Mouse (Mus musculus): Measurements from ENCODE around the gene Klk11.
A peak's percentile ranks its signal among the peaks of the same experiment; 100 is the strongest.

The Klk11 gene

DNA sequence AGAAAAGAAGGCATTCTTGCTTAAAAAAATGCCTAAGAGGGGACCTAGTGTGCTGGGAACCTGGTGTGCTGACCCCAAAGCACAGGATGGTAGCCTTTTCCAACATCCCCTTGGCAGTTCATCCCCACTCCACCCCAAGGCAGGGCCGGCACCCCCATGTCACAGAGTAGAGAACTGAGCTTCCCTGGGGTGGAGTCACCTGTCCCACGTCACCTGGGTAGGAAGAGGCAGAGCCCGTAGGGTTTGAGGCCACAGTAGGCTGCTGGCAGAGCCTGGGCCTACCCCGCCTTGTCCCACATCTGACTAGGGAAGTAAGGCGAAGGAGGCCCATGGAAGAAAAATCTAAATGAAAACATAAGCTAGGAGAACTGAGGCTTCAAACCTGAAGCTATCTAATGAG is at the start of gene Klk11:
Gene Klk11 (plus strand): TSS at position 241 of the 400 bp plus-strand sequence.
- DNase-seq (ENCODE audit: low spot score): no peak

DNA sequence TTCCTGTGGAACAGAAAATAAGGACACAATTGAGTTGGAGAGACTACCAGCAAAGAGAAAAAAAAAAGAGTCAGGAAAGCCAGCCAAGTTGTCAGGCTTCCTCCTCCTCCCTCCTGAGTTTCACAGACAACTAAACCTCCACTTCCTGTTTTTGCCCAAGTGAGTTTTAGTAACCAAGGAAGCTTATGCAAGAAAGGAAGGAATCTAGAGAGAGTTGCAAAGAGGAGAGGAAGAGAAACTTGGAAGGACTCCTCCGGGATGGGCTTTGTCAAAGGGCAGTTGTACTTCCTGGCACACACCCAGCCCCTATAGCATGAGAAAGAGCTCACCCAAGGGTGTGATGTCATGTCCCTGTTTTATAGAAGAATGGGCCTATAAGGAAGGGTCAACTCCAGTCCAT is 26.6 kb upstream of the Klk11 start:
- no peak for DNase-seq (ENCODE audit: low spot score)

DNA sequence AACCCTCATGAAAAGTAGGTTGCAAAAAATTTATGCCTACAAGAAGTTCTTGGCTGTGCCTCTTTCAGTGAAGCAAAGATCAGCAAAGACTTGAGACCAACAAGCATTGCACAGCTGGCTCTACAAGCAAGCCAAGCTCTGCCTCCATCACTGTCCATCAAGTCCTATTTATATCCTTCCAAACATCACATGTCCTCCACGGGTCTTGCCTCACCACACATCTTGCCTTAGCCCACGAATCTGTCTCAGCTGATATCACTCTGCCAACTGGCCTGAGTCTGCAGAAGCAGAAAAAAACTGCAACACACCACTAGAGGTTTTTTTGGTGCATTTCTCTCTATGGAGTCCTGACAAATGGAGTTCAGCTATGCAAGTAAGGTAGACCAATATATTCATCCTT is 21.6 kb upstream of the Klk11 start:
- no peak for DNase-seq (ENCODE audit: low spot score)

DNA sequence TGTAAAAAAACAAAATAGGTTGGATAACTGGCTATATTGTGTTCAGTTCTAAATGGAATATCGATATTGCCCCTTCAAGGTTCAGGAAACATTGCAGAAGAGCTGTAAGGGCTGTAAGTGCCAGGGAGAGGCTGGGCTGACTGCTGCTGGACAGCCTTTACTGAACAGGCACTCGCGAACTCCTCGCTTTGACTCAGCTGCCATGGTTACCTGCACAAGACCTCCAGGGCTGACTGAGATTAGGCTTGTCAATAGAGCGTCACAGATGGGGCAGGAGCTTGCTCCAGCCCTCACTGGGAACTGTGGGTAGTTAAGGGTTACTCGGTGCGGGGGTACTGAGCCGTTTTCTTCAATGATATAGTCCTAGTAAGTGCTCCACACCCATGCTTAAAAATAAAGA is 7.9 kb upstream of the Klk11 start:
- no peak for DNase-seq (ENCODE audit: low spot score)

DNA sequence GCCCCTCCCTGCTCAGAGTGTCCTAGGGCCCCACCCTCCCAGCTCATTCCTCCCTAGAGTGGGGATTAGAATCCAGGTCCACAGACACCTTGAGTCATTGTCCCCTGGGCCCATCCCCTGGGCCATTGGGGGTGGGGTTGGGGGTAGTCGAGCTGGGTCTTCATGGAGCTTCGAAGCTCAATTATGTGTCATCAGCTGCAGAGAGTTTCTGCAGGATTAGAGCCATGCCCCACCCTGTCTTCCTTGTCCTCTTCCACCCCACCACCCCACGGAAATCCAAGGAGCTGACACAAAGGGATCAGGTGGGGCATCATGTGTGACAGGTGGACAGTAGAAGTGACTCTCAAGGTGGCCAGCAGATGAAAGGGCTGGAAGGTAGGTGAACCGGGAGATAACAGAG is 5.8 kb upstream of the Klk11 start, which contains the start of gene Klk12:
Gene Klk12 (plus strand): TSS at position 301 of the 400 bp plus-strand sequence.
- no peak for DNase-seq (ENCODE audit: low spot score)

DNA sequence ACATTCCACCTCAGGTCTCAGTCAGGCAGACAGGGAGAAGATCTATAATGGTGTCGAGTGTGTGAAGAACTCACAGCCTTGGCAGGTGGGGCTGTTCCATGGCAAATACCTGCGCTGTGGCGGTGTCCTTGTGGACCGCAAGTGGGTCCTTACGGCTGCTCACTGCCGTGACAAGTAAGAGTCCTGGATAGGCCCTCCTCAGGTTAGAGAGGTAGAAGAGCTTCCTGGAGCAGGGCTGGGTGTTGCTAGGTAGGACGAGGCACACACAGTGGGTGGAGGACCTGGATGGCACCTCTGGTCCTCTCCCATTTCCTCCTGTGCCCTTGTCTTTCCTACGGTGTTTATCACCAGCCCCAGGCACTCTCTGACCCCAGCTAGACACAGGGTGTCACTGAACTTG is 4.8 kb upstream of the Klk11 start:
- DNase-seq (ENCODE audit: low spot score): no peak

DNA sequence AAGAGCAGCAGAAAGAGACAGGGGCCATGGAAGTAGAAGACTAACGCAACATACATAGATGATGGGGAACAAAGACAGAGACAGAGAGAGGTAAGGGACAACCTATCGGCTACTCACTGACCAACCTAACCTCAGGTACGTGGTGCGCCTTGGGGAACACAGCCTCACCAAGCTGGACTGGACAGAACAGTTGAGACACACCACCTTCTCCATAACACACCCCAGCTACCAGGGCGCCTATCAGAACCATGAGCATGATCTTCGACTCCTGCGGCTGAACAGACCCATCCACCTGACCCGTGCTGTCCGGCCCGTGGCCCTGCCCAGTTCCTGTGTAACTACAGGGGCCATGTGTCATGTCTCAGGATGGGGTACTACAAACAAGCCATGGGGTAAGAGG is 3.7 kb upstream of the Klk11 start:
- no peak for DNase-seq (ENCODE audit: low spot score)

DNA sequence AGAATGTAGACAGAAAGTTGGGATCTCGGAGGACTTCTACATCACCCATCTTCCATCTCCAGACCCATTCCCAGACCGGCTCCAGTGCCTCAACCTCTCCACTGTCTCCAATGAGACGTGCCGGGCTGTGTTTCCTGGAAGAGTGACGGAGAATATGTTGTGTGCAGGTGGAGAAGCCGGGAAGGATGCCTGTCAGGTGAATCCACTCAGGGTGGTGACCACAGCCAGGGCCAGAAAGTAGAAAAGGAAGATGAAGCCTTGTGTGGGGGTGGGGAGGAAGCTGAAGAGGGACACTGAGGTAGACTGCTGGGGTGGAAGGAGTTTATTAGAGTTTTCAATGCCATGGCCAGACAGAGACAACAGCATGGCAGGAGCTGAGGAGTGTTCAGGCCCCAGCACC is 2.5 kb upstream of the Klk11 start:
- no peak for DNase-seq (ENCODE audit: low spot score)

DNA sequence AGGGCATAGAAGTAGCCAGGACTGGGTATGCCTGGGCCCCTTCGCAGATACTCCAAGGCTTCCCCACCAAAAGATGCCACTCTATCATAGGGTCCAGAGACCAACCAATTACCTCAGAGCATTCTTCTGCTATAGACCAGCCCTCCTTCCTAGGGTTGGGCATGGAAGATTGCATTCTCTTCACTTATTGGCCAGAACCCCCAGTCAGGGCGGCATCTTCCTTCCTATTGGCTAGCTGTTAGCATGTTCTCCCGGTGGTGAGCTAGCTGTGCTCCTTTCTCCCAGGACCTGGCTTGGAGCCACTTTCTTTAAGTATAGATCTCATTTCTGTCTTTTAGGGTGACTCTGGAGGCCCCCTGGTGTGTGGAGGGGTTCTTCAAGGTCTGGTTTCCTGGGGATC is 1.5 kb upstream of the Klk11 start:
- DNase-seq (ENCODE audit: low spot score): no peak

DNA sequence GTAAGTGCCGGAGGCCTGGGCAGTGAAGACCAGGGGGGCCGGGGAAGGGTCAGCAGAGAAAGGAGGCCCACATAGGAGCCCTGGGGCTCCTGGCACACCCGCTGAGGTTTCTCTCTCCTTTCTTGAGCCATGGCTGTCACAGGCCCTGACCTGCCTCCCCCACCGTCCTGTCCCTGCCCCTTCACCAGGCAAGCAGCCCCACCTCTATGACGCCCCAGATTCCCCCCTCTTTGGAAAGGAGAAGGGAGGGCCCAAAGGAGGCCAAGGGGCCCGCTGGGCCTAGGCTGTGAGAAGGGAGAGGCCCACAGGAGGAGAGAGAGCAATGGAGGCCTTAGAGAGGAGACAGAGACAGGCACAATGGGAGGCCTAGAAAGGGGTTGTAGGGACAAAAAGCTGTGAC is 398 bp downstream of the Klk11 start:
- no peak for DNase-seq (ENCODE audit: low spot score)

DNA sequence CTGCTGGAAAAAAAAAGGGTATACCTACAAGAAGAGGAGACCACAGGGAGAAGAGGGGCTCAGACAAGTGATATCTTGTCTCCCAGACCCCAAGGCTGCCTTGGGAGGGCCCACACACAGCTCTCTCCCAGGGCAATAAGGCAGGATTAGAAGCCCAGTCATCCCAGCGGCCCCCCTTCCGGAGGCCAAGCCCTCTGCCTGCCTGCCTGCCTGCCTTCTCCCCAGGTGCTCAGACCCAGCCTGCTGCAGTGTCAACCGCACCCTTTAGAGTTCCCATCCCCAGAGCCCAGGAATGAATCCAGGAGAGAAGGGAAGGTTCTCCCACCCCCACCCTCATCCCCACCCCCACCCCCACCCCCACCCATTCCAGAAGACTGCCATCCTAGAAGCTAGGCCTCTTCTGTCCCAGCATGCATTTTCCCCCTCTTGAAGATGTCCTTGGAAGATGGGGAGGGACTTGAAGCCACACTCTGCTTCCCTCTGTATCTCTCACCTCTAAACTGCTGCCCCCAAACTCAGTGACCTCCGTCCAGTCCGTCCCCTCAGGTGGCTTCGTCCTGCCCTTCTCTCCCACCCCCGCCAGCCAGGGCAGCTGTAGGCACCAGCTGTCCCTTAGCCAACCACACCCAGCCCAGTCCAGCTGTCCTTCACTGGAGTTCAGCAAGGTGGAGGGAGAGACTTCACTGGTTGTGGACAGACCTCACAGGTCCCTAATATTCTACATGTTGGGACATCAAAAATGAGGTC is 1.1 kb downstream of the Klk11 start:
- no peak for DNase-seq (ENCODE audit: low spot score)

DNA sequence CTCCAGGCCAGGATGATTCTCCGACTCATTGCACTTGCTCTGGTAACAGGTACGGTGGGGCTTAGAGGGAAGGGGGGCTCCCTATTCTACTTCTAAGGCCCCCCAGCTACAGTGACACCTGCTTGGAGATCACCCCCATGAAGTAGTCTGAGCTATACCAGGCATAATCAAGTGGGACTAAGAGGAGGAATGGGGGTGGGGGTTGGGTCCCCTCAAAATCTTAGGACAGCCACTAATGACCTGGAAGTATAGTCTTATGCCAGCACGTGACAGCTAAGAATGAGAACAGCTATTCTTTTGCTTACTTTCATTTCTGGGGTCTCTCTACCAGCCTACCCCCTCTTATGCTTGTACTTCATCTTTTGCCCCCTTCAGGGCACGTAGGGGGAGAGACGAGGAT is 2.1 kb downstream of the Klk11 start:
- DNase-seq (ENCODE audit: low spot score): no peak

DNA sequence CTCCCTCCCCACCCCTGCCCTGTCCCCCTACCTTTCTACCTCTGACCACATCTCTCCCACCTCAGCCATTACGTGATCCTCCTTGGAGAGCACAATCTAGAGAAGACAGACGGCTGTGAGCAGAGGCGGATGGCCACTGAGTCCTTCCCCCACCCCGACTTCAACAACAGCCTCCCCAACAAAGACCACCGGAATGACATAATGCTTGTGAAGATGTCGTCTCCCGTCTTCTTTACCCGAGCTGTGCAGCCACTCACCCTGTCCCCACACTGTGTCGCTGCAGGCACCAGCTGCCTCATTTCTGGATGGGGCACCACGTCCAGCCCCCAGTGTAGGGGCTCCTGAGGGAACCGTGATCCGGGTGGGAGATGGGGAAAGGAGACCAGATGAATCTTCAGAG is 3.0 kb downstream of the Klk11 start:
- DNase-seq (ENCODE audit: low spot score): no peak

DNA sequence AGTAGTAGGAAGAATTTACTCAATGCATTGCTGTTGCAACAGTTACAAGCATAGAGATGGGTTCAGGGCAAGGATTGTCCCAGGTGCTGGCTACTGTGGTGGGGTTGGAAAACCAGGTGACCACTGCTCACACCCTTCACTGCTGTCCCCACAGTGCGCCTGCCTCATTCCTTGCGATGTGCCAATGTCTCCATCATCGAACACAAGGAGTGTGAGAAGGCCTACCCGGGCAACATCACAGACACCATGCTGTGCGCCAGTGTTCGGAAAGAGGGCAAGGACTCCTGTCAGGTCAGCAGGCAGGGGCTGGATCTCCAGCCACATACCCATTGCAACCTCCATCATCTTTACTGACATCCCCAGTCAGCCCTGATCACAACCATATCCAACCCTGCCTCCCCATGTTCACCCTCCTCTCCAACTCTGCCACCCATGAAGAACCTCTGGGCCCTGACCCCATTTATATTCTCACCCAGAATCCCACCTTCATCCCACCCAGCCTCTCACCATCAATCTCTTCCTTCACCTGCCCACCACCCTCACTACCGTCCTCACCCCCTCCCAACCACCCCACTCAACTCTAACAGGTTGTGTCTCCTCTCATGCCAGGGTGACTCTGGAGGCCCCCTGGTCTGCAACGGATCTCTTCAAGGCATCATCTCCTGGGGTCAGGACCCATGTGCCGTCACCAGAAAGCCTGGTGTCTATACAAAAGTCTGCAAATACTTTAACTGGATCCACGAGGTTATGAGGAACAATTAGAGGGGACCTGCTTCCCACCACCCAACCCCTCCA is 4.0 kb downstream of the Klk11 start:
- DNase-seq (ENCODE audit: low spot score): no peak

DNA sequence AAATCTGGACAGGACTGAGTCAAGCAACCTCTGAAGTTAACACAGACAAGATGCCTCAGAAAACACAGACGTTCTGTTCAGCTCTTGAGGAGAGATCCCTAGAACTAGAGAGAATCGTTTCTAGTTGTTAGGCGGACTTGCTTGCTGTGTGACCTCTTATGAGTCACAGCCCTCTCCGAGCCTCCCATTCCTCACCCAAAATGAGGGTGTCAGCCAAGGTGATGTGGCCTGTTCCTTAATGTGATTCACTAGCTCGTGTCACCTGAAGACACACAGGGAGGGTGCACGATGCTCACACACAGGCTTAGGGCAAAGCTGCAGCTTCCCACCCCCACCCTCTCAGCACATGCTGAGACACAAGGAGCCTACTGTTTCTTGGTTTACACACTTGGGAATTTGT is 5.8 kb downstream of the Klk11 start:
- no peak for DNase-seq (ENCODE audit: low spot score)

DNA sequence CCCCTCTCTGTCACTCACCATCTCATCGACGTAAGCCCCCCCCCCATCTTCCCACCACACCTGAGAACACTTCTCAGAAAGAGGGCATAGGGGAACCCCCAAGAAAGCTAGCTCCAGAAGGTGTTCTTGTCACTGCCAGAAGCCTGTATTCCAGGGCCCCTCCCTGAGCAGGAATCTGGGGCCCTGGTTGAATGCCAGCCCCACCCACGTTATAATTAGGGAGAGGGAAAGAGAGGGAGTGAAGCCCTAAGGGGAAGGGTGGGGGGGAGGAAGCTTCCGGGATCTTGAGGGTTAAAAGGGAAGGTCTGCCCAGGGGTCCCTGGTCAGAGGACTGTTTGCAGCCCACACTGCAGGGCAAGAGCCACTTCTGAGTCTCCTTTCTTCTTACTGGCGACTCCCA is 6.3 kb downstream of the Klk11 start, which contains the start of gene Klk10:
Gene Klk10 (plus strand): TSS at position 290 of the 400 bp plus-strand sequence.
- no peak for DNase-seq (ENCODE audit: low spot score)

DNA sequence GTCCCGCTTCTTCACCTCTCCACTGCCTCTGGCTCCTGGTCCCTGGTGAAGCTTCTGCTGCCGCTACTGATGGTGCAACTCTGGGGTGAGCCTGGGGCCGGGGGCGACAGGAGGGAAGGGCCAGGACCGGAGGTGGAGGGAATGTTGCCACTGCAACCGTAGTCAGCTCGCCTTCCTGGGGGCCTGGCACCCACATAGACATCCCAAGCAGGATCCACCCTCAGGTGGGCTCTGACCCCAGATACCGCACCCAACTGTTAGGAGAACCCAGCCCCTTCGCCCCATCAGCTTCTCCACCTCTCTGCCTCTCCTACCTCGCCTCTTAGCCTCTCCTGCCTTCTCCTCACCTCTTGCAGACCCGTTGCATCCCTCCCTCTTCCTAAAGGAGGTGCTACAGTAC is 7.1 kb downstream of the Klk11 start:
- no peak for DNase-seq (ENCODE audit: low spot score)

DNA sequence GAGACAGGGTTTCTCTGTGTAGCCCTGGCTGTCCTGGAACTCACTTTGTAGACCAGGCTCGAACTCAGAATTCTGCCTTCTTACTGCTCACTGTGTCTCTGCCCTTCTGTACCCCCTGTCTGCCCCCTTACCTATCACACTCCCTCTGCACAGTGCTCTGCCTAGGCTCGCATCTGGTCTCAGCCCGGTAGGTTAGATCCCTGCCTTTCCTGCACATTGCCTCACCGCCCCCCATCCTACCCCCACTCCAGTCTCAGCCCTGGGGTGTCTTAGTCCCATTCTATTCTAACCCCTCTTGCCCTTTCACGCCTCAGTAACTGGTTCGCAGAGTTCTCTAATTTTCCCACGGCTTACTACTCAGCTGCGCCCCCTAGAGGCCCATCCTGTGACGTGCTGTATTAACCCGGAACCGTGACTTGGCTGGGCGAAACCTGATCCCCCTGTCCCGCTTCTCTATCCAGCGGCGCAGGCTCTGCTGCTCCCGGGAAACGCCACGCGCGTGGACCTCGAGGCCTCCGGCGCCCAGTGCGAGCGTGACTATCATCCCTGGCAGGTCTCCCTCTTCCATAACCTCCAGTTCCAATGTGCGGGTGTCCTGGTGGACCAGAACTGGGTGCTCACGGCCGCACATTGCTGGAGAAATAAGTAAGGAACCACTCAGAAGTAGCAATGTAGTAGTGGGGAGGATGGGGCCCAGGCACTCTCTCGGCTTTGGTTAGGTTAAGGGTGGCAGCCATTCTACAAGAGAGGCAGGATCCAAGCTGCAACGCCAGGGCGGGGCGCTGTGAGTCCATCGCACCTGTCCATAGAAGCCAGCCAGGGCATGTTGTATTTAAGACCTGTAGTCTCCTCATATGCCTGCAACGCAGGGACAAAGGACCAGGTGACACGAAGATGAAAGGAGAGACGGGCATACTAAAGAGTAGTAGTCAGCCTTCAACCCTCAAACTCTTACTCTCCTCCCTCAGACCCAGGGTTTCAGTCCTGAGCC is 8.2 kb downstream of the Klk11 start:
- DNase-seq (ENCODE audit: low spot score): peak; percentile 85

DNA sequence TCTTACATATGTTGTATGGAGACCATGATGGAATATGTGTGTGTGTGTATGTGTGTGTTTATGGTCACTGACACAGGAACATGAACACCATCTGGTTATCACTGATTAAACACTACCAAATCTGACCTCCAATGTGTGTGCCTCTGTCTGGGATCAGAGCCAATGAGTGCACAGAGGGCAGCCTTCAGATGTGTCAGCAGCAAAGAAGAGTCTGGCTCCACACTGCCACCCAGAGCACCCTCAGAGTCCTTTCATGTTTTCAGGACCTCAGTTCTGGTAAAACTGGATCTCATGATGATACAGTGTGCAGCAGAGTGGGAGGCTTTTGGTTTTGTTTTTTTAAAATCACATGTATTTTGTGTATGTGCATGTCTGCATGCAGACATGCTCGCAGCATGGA is 10.9 kb downstream of the Klk11 start:
- no peak for DNase-seq (ENCODE audit: low spot score)

DNA sequence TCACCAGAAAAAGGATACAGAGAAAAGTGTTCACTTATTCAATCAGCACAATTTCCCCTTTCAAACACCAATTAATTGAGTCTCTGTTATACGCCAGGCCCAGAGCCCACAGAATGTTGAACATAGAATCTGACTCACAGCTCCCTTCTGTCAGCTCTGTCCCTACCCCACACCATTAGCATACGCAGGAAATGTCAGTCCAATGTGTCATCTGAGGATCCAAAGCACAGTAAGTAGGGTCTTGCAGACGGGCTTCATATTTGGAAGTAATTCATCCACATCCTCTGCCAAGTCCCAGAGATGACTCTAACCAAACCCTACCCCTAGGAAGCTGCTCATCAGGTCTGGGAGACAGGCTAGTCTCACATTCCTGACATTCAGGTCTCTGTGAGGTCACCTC is 13.7 kb downstream of the Klk11 start:
- DNase-seq (ENCODE audit: low spot score): no peak

DNA sequence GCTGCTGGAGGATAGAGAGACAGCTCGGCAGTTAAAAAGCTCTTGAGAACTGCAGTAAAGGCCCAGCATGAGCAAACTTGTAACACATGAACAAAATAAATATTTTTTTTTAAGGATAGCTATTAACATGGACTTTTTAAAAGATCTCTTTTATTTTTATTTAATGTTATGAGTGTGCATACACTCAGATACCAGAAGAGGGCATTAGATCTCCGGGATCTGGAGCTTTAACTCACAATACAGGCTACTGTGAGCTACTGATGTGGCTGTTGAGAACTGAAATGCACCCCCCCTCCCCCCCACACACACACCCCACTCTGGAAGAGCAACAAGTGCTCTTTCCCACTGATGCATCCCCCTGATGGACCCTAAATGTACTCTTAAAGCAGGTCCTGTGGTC is 14.9 kb downstream of the Klk11 start:
- DNase-seq (ENCODE audit: low spot score): no peak

DNA sequence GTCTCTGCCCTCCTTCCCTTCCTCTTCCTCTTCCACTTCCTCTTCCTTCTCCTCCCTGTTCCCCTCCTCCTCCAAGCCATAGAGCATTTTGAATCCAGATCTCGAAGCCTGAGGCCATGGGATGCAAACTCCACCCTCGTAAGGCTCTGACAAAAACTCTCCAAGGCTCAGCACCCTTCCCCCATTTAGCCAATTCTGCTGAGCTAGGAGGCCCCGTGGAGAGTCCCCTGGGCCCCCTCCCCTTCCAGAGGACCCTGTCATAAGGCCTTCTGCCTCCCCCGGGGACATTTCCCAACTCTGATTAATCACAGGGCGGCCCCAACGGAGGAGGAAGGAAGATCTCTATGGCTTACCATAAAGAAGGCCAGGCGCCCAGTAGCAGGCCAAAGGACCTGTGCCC is 17.2 kb downstream of the Klk11 start, which contains the start of gene Klk9:
Gene Klk9 (plus strand): TSS at position 301 of the 400 bp plus-strand sequence.
- DNase-seq (ENCODE audit: low spot score): no peak

Data from urinary bladder, postnatal 25 days (tissue).